Mouse (Mus musculus) CH12.LX (cell line): ENCODE results near the gene Galc.

ENCODE experiments used
- CTCF ChIP-seq, 2 experiments: IDR thresholded peaks in 1 of 2; conservative IDR thresholded peaks in 1 of 2; 2 replicates each; pipeline ENCODE4 v1.5.1; 2011 to 2012; ENCODE audit warnings: low read depth in 2 of 2, low read length in 2 of 2, improper control_type of control experiment in 1 of 2, inconsistent platforms in 1 of 2, mild to moderate bottlenecking in 1 of 2, moderate library complexity in 1 of 2
- E2F4 ChIP-seq: IDR thresholded peaks from 2 replicates; pipeline ENCODE4 v1.6.1; 2011; ENCODE audit warnings: low read depth, low read length, improper control_type of control experiment; ENCODE audit not compliant: insufficient replicate concordance
- EP300 ChIP-seq: IDR thresholded peaks from 2 replicates; pipeline ENCODE4 v1.6.1; 2011; ENCODE audit warnings: low read length, improper control_type of control experiment
- IRF4 ChIP-seq: IDR thresholded peaks from 2 replicates; pipeline ENCODE4 v1.6.1; 2014; ENCODE audit warnings: low read depth, mild to moderate bottlenecking, inconsistent platforms, low read length, improper control_type of control experiment
- MAFK ChIP-seq: IDR thresholded peaks from 2 replicates; pipeline ENCODE4 v1.6.1; 2011; ENCODE audit warnings: low read length, improper control_type of control experiment; ENCODE audit not compliant: insufficient replicate concordance
- POLR2A ChIP-seq: IDR thresholded peaks from 2 replicates; pipeline ENCODE4 v1.6.1; 2011; ENCODE audit warnings: low read depth, mild to moderate bottlenecking, improper control_type of control experiment, low read length
- RAD21 ChIP-seq: IDR thresholded peaks from 2 replicates; pipeline ENCODE4 v1.6.1; 2011; ENCODE audit warnings: low read depth, mild to moderate bottlenecking, low read length, improper control_type of control experiment, moderate library complexity
- SIN3A ChIP-seq: IDR thresholded peaks from 2 replicates; pipeline ENCODE4 v1.6.1; 2012; ENCODE audit warnings: low read length, improper control_type of control experiment, inconsistent platforms
- SMC3 ChIP-seq: IDR thresholded peaks from 2 replicates; pipeline ENCODE4 v1.6.1; 2011; ENCODE audit warnings: low read depth, low read length, improper control_type of control experiment
- TCF12 ChIP-seq: IDR thresholded peaks from 2 replicates; pipeline ENCODE4 v1.6.1; 2014; ENCODE audit warnings: low read depth, mild to moderate bottlenecking, inconsistent platforms, low read length, improper control_type of control experiment
- ZC3H11A ChIP-seq: IDR thresholded peaks from 2 replicates; pipeline ENCODE4 v1.6.1; 2012; ENCODE audit warnings: low read depth, mild to moderate bottlenecking, inconsistent platforms, low read length, improper control_type of control experiment
- ZNF384 ChIP-seq: IDR thresholded peaks from 2 replicates; pipeline ENCODE4 v1.6.1; 2012; ENCODE audit warnings: low read depth, low read length, improper control_type of control experiment, inconsistent platforms

DNA sequence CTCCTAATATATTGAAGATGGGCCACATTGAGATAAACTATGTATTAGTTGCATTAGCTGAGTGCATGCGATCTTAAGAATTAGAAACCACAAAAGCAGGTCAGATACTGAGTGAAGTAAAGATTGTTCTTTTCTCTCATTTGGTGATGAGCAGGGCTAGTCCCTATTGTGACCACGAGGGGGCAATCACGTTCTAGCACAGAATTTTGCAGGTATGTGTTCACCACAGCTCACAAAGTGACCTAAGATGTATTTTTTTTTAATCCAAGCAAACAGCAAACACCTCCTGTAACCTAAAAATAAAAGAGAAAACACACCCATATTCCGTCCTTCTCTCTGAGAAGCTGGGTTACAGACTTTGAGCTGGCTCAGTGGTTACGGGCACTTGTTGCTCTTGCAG, 21.3 kb upstream of the Galc start:
- TF ChIP-seq RAD21 (peak; percentile 98), CTCF (conservative IDR thresholded peaks at IDR 0.05 in 1 of 2, IDR thresholded peaks at IDR 0.05 in 1 of 2; ENCODE audit: low read depth in 2 of 2, low read length in 2 of 2) (peak; percentile 76 to 97), EP300 (no peak), POLR2A (no peak), MAFK (no peak), SMC3 (peak; percentile 96), ZC3H11A (peak; percentile 80), ZNF384 (peak; percentile 89), E2F4 (no peak), TCF12 (no peak), IRF4 (no peak), SIN3A (no peak; the same call in 1 of the 2 replicates)
